Comparison of ENCODE assay signal across 21 mouse cellular contexts in genomic region chr1:165670056-165670455, GRCm38 (mm10).
"Had no signal": no experiment of that assay in that cellular context is flagged by ENCODE, and none has a peak within 500 bp of the region (broad histone marks: within the 10 kb centered on the region; RNA-seq: fewer than 3 reads in every experiment).

No protein-coding gene starts in this region.

- H3K4me3 ChIP-seq: limb, embryonic 12.5 days; limb, embryonic 15.5 days; midbrain, embryonic 12.5 days; midbrain, embryonic 15.5 days; neural tube, embryonic 12.5 days; neural tube, embryonic 15.5 days; stomach, embryonic 15.5 days had no signal

- H3K4me2 ChIP-seq: limb, embryonic 12.5 days; limb, embryonic 15.5 days; liver, embryonic 11.5 days; lung, embryonic 14.5 days; midbrain, embryonic 12.5 days; midbrain, embryonic 15.5 days; neural tube, embryonic 12.5 days; neural tube, embryonic 15.5 days; stomach, embryonic 15.5 days had no signal

- H3K4me1 ChIP-seq: midbrain, embryonic 15.5 days; neural tube, embryonic 12.5 days; stomach, embryonic 15.5 days had no signal

- H3K27ac ChIP-seq: limb, embryonic 12.5 days; limb, embryonic 15.5 days; liver, embryonic 14.5 days; macrophage; midbrain, embryonic 12.5 days; midbrain, embryonic 15.5 days; neural tube, embryonic 12.5 days; neural tube, embryonic 15.5 days; stomach, embryonic 15.5 days had no signal

- DNase-seq: kidney, postnatal 14 days; kidney, postnatal 4 days; left cerebral cortex, postnatal 4 days; liver, postnatal 0 days; lung, embryonic 14.5 days; right cerebral cortex, adult 18-20 months; right cerebral cortex, postnatal 14 days; right cerebral cortex, postnatal 4 days; spleen, adult 18-20 months; thymus, postnatal 36 days had no signal

- ATAC-seq: liver, postnatal 0 days; lung, postnatal 0 days; midbrain, embryonic 15.5 days had no signal

- H3K27me3 ChIP-seq: limb, embryonic 12.5 days; limb, embryonic 15.5 days; midbrain, embryonic 12.5 days; midbrain, embryonic 15.5 days; neural tube, embryonic 12.5 days; neural tube, embryonic 15.5 days; stomach, embryonic 15.5 days had no signal

- H3K9ac ChIP-seq: limb, embryonic 12.5 days; limb, embryonic 15.5 days; liver, embryonic 14.5 days; liver, postnatal 0 days; lung, embryonic 14.5 days; midbrain, embryonic 12.5 days; midbrain, embryonic 15.5 days; neural tube, embryonic 12.5 days; neural tube, embryonic 15.5 days; stomach, embryonic 15.5 days had no signal

- H3K9me3 ChIP-seq: limb, embryonic 12.5 days; limb, embryonic 15.5 days; midbrain, embryonic 12.5 days; midbrain, embryonic 15.5 days; neural tube, embryonic 12.5 days; neural tube, embryonic 15.5 days; stomach, embryonic 15.5 days had no signal

- H3K36me3 ChIP-seq: limb, embryonic 12.5 days; limb, embryonic 15.5 days; midbrain, embryonic 12.5 days; midbrain, embryonic 15.5 days; neural tube, embryonic 12.5 days; neural tube, embryonic 15.5 days; stomach, embryonic 15.5 days had no signal
